Mouse (Mus musculus) embryonic stem cell, embryonic (primary cell): ENCODE data around the gene Piezo1.

Source experiments
- CTCF ChIA-PET, 4 experiments: fragments of 300-600 bp in 2 of 4; fragments of 350-600 bp in 2 of 4; sonication (Branson Sonifier 250); formaldehyde crosslinking; loops; one replicate each; lab custom pipeline; 2022; ENCODE audit warnings: inconsistent platforms in 2 of 4; lab: Charles Lee
- POLR2A ChIA-PET, 4 experiments: fragments of 300-600 bp in 2 of 4; fragments of 350-600 bp in 2 of 4; sonication (Branson Sonifier 250); formaldehyde crosslinking; loops; one replicate each; lab custom pipeline; 2022; ENCODE audit warnings: antibody characterized with exemption in 4 of 4, inconsistent platforms in 1 of 4; lab: Charles Lee

Gene Piezo1

DNA sequence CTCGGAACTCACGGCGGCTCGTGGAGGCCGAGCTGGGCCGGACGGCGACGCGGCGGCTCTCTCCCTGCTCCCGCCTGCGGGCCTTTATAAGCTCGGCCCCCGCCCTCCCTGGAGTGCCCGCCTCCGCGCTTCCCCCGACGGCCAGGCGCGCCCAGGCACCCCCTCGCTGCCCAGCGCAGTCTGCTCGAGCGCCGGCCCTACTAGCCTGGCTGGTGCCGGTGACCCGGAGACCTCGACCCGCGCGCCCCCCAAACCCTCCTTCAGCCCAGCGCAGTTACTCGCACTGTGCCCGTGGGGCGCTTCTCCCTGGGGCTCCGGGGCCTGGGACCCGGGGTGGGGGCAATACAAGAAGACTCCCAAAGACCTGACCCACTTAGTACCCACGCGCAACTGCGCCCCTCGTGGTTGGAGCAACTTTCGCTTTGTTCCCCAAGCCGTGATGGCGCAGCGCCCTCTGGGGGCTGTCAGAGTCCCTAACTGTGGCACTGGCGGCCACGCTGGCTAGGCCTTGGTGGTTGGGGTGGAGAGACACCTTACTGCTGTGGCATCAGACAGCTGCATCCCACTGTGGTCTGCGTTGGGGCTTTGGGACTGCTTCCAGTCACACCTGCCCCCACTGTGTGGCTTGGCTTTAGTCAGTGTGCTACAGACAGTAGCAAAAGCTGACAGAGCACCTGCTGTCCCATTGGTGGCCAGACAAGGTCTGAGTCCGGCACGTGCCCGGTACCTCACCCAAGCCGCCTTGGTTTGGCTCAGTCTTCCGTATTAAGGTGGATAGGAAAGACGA lies at the start of gene Piezo1:
Piezo1 (minus strand) TSS at position 65 of the 787 bp plus-strand sequence.
- CTCF ChIA-PET = interaction anchor here (0.5 to 3.5 kb wide), 28 partner anchors 8 to 247 kb away, joined by 3 to 35 read pairs (median 3); partner anchors contain the start of genes Cdt1 (in 2 of the 4) and Mvd (in 1 of the 4)
- POLR2A ChIA-PET = interaction anchor here (0.6 to 21.5 kb wide), 32 partner anchors 7 to 270 kb away, joined by 3 to 520 read pairs (median 4); partner anchors contain the start of genes Cdt1 (in 3 of the 4), Aprt (in 1 of the 4), Galns (in 1 of the 4) and Mvd (in 1 of the 4)

DNA sequence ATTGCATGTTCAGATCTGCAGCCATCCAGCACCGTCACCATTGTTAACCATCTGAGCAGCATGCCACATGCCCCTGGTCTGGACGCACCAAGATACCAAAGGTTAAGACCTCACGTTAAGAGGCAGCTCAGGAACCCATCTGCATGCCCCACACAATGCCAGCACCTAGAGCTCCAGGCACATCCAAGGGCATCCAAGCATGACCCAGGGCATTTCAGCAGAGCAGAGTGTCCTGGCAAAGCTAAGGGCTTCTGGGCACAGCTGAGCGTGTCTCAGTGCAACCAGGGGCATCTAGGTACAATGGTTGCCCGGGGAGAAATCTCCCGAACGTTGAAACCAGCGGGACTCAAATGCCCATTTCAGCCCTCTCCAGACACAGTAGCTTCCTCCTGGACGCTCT lies 49.5 kb upstream of the Piezo1 start:
- ChIA-PET POLR2A (interaction anchor here in 1 of 4 experiments (0.9 to 1.6 kb wide), 4 partner anchors 10 to 33 kb away, joined by 3 to 5 read pairs (median 3); partner anchors contain the start of genes Cdt1 and Galns), CTCF (interaction anchor here in 2 of 4 experiments (0.6 to 1.1 kb wide), 3 partner anchors 11 to 510 kb away, joined by 3 to 4 read pairs (median 3); partner anchors contain the start of genes Galns (in 1 of the 2) and Trappc2l (in 1 of the 2))

DNA sequence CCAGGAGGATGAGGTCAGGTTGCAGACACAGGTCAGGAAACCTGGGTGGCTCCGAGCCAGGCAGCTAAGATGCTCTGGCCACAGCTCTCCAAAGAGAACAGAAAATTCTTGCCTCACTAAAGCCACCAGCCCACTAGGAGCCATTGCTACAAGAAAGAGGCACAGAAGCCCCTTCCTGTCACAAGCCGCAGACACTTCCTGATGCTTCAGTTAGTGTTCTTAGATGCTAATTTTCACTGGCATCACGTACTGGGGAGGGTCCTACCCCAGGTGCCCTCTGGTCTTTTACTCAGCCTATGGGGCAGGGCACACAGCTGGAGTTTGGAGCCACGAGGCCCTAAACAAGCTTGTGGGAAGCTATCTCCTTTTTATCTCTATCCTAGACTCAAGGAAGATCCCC lies 44.9 kb upstream of the Piezo1 start:
- ChIA-PET POLR2A (interaction anchor here in 1 of 4 experiments (1.1 kb wide), 1 partner anchor 15 kb away, joined by 3 read pairs; the partner anchor contains the start of gene Galns), CTCF (no interaction called here)

- ChIA-PET CTCF (interaction anchor here in 3 of 4 experiments (0.5 to 1.0 kb wide), 4 partner anchors 14 to 1757 kb away, joined by 3 to 4 read pairs (median 3); no protein-coding TSS in a partner anchor), POLR2A (interaction anchor here in 2 of 4 experiments (0.5 to 3.0 kb wide), 8 partner anchors 8 to 393 kb away, joined by 3 to 11 read pairs (median 5); partner anchors contain the start of gene Aprt (in 1 of the 2))
These were observed 42.8 kb upstream of the Piezo1 start for GRCm38 (mm10) chr8:122593783-122594507.

- CTCF ChIA-PET = interaction anchor here in 2 of 4 experiments (0.5 to 1.0 kb wide), 2 partner anchors 58 to 298 kb away, joined by 3 to 4 read pairs; no protein-coding TSS in a partner anchor
- POLR2A ChIA-PET = interaction anchor here in 2 of 4 experiments (0.9 to 3.0 kb wide), 4 partner anchors 10 to 18 kb away, joined by 4 to 11 read pairs (median 8); partner anchors contain the start of gene Aprt (in 1 of the 2)
These were observed 42.1 kb upstream of the Piezo1 start for GRCm38 (mm10) chr8:122593240-122593639.

GRCm38 (mm10) chr8:122586749-122587148 lies 35.6 kb upstream of the Piezo1 start:
- CTCF ChIA-PET = interaction anchor here in 3 of 4 experiments (0.6 to 1.1 kb wide), 4 partner anchors 18 to 1640 kb away, joined by 3 to 6 read pairs (median 4); no protein-coding TSS in a partner anchor
- POLR2A ChIA-PET = interaction anchor here in 3 of 4 experiments (0.7 to 4.3 kb wide), 9 partner anchors 9 to 646 kb away, joined by 3 to 27 read pairs (median 4); partner anchors contain the start of genes Galns (in 2 of the 3), Trappc2l (in 2 of the 3) and Aprt (in 1 of the 3)

GRCm38 (mm10) chr8:122586171-122586570 lies 35.0 kb upstream of the Piezo1 start:
- CTCF ChIA-PET = interaction anchor here in 2 of 4 experiments (0.6 to 1.1 kb wide), 5 partner anchors 19 to 753 kb away, joined by 3 to 4 read pairs (median 3); partner anchors contain the start of gene Piezo1 (in 1 of the 2)
- POLR2A ChIA-PET = interaction anchor here in 3 of 4 experiments (0.7 to 7.7 kb wide), 14 partner anchors 8 to 143 kb away, joined by 3 to 92 read pairs (median 4); partner anchors contain the start of genes Cdt1 (in 2 of the 3), Galns (in 2 of the 3), Trappc2l (in 2 of the 3) and Aprt (in 1 of the 3)

GRCm38 (mm10) chr8:122585411-122585891 lies 34.3 kb upstream of the Piezo1 start:
- POLR2A ChIA-PET = interaction anchor here in 3 of 4 experiments (0.7 to 7.7 kb wide), 11 partner anchors 9 to 60 kb away, joined by 3 to 92 read pairs (median 4); partner anchors contain the start of genes Cdt1 (in 2 of the 3), Galns (in 2 of the 3), Trappc2l (in 2 of the 3) and Aprt (in 1 of the 3)
- CTCF ChIA-PET = interaction anchor here in 3 of 4 experiments (0.7 to 1.1 kb wide), 3 partner anchors 18 to 68 kb away, joined by 3 read pairs; partner anchors contain the start of gene Piezo1 (in 1 of the 3)

DNA sequence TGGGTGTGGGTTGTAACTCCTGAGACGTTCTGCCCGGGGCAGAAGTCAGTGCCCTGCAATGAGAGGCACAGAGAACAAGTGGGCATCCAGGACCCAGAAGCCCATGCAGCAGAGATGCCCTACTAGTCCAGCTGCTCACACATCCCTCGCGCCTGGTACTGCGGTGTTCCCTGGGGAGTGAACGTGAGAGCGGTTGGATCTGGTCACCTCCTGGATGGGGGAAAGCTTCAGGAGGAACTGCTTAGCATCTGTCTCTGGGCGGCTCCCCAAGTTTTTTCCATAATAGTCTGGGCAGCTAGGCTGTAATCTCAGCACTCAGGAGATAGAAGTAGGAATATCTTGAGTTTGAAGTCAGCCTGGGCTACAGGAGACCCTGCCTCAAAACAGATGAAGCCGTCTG lies 33.9 kb upstream of the Piezo1 start:
- CTCF ChIA-PET = interaction anchor here in 3 of 4 experiments (0.7 to 1.1 kb wide), 4 partner anchors 18 to 69 kb away, joined by 3 read pairs; partner anchors contain the start of gene Piezo1 (in 1 of the 3)
- POLR2A ChIA-PET = interaction anchor here in 3 of 4 experiments (0.8 to 7.7 kb wide), 8 partner anchors 9 to 60 kb away, joined by 3 to 92 read pairs (median 6); partner anchors contain the start of genes Aprt (in 1 of the 3), Cdt1 (in 1 of the 3), Galns (in 1 of the 3) and Trappc2l (in 1 of the 3)

GRCm38 (mm10) chr8:122580926-122581325 lies 29.8 kb upstream of the Piezo1 start:
- CTCF ChIA-PET = interaction anchor here in 3 of 4 experiments (0.5 to 0.7 kb wide), 5 partner anchors 209 to 1116 kb away, joined by 3 to 9 read pairs (median 4); no protein-coding TSS in a partner anchor
- POLR2A ChIA-PET = interaction anchor here (0.6 to 18.6 kb wide), 19 partner anchors 11 to 817 kb away, joined by 3 to 397 read pairs (median 4); partner anchors contain the start of genes Cdt1 (in 3 of the 4) and Piezo1 (in 1 of the 4)

DNA sequence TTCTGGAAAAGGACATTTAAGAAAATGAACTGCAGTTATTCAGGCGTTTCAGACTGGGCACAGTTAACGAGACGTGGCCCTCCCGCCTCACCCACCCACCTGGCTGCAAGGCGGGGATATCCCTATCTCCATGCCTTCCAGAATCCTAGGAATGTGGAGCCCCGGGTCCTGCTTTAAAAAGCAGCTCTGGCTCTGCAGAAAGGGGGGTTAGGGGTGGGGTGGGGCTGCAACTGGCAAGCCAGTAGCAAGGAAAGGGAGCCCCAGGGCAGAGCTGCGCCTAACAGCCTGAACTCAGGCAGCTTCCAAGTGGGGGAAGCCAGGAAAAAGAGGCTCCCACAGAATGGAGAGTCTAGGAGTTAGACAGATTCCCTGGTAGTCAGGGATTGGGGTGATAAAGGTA lies 28.1 kb upstream of the Piezo1 start:
- ChIA-PET POLR2A (interaction anchor here (0.7 to 18.6 kb wide), 9 partner anchors 10 to 57 kb away, joined by 3 to 397 read pairs (median 8); partner anchors contain the start of genes Cdt1 (in 2 of the 4) and Piezo1 (in 2 of the 4)), CTCF (interaction anchor here in 2 of 4 experiments (0.6 to 1.4 kb wide), 2 partner anchors 15 to 32 kb away, joined by 3 read pairs; partner anchors contain the start of genes Galns (in 1 of the 2) and Trappc2l (in 1 of the 2))

DNA sequence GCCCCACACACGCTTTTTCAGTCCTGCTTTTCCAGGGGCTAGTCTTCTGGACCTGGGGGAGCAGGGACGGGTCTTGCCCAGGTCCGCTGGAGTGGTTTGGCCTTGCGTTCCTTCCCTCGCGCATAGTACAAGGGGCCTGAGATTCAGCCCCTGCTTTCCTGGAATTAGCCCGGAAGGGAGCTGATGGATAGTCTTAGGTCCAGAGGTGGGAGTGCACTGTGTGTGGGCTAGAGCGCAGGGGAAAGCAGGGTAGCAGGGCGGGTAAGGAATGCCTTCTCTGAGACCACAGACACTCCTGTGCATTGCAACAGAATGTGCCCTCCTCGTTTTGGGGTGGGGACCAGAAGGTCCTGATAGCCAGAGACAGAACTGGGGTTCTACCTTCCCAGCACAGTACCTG lies 26.0 kb upstream of the Piezo1 start:
- ChIA-PET POLR2A (interaction anchor here (0.6 to 18.6 kb wide), 27 partner anchors 8 to 1416 kb away, joined by 3 to 397 read pairs (median 4); partner anchors contain the start of genes Cdt1 (in 3 of the 4), Galns (in 2 of the 4), Piezo1 (in 1 of the 4) and Trappc2l (in 1 of the 4)), CTCF (interaction anchor here in 1 of 4 experiments (0.6 to 0.9 kb wide), 2 partner anchors 36 to 54 kb away, joined by 3 read pairs; no protein-coding TSS in a partner anchor)

DNA sequence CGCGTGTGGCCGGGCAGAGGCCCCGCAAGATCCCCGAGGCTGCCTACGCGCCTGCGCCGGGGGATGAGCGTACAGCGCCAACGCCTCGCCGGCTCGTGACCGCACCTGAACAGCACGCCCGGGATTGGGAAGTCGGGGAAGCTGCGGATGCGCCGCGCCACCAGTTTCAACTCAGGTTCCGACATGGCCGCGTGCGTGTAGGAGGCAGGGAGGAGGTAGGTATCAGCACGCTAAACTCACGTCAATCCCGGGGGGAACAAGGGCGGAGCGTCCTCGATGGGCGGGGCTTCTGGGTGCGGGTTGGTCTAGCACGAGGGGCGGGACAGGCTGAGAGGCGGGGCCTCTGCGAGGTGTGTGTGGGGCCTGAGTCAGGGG lies 25.5 kb upstream of the Piezo1 start, which contains the start of gene Aprt:
Aprt (minus strand) TSS at position 262 of the 375 bp plus-strand sequence.
- ChIA-PET CTCF (interaction anchor here in 1 of 4 experiments (0.6 kb wide), 1 partner anchor 54 kb away, joined by 3 read pairs; no protein-coding TSS in a partner anchor), POLR2A (interaction anchor here (0.6 to 18.6 kb wide), 25 partner anchors 8 to 1416 kb away, joined by 3 to 397 read pairs (median 4); partner anchors contain the start of genes Cdt1 (in 3 of the 4), Galns (in 2 of the 4), Piezo1 (in 1 of the 4) and Trappc2l (in 1 of the 4))

DNA sequence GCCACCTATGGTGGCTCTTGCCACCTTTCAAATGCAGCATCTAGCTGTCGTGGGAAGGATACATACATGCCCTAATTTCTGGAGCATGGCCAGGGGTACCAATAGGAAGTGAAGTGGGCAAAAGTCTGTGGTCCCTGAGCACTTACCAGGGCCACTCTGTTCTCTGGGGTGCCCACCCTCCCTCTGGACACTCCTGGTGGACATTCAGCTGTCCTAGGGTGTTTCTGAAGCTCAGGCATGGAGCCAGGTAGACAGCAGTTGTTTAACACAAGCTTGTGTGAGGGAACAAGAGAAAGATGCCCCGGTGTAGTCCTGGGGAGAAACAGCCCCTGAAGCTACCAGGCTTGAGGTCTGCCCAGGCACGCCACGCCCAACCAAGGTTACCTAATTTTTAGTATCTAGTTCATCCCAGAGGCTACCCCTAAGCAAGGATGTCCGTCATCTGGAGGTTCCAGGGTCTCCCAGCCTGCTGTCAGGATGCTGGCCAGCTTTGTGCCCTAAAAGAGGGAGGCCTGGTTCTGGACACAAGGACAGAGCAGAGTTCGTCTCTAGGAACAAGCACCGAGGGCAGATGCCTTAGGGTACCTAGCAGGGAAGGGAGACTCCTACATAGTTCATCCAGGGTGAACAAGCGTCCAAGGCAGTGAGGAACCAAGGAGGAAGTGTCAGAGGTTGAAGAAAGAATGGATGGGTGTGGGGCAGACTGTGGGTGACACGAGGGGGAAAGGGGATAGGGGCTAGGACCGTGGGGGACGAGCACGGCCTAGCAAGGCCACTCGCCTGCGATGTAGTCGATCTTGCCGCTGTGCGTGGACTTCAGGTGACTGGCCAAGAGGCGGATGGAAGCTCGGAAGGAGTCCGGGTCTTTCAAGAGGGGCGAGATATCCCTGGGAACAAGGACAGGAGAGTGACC lies 24.9 kb upstream of the Piezo1 start:
- ChIA-PET CTCF (interaction anchor here in 1 of 4 experiments (1.6 kb wide), 1 partner anchor 19 kb away, joined by 3 read pairs; no protein-coding TSS in a partner anchor), POLR2A (interaction anchor here (0.6 to 18.6 kb wide), 34 partner anchors 8 to 531 kb away, joined by 3 to 397 read pairs (median 6); partner anchors contain the start of genes Cdt1 (in 3 of the 4), Galns (in 2 of the 4), Trappc2l (in 2 of the 4) and Mvd (in 1 of the 4))
